Mouse (Mus musculus): ENCODE measurements around the gene Ank2.

- TF ChIP-seq CTCF (IDR thresholded peaks at IDR 0.05; ENCODE audit: extremely low read depth, insufficient read length, insufficient replicate concordance, low read depth, low read length): no peak
- no peak for TF ChIP-seq POLR2A (IDR thresholded peaks at IDR 0.05; ENCODE audit: low read depth, low read length)
These were observed 217.8 kb downstream of the Ank2 start for GRCm38 (mm10) chr3:127281390-127281789.

All from small intestine, adult 2 months (tissue).